Mouse (Mus musculus) layer of hippocampus, adult 2 months (tissue): ENCODE results near the gene Cntrl. TPM values are rescaled to one million over a fixed set of nuclear protein-coding genes. Genes with fewer than 3 reads are reported as not detected.

Experiments
- DNase-seq, 2 experiments: peaks; one replicate each; pipeline ENCODE4 v3.0.0; 2022; ENCODE audit warnings: low spot score in 2 of 2
- H3K27ac ChIP-seq: fragments of 200-600 bp; 2 replicates; pipeline ENCODE4 v1.8.1; 2022
- H3K4me3 ChIP-seq: fragments of 200-600 bp; 2 replicates; pipeline ENCODE4 v1.8.1; 2022; ENCODE audit warnings: mild to moderate bottlenecking
- CTCF ChIP-seq: fragments of 200-600 bp; conservative IDR thresholded peaks from 2 replicates; pipeline ENCODE4 v1.8.1; 2022; ENCODE audit warnings: antibody characterized with exemption, mild to moderate bottlenecking, moderate library complexity
- total RNA-seq, 2 experiments: library from RNA; stranded (reverse); gene quantifications; 2 replicates each; pipeline ENCODE4 v1.2.3; 2021

Cntrl gene
- total RNA-seq, 2 experiments from 2014 or later = 9.2 to 12.9 TPM

DNA sequence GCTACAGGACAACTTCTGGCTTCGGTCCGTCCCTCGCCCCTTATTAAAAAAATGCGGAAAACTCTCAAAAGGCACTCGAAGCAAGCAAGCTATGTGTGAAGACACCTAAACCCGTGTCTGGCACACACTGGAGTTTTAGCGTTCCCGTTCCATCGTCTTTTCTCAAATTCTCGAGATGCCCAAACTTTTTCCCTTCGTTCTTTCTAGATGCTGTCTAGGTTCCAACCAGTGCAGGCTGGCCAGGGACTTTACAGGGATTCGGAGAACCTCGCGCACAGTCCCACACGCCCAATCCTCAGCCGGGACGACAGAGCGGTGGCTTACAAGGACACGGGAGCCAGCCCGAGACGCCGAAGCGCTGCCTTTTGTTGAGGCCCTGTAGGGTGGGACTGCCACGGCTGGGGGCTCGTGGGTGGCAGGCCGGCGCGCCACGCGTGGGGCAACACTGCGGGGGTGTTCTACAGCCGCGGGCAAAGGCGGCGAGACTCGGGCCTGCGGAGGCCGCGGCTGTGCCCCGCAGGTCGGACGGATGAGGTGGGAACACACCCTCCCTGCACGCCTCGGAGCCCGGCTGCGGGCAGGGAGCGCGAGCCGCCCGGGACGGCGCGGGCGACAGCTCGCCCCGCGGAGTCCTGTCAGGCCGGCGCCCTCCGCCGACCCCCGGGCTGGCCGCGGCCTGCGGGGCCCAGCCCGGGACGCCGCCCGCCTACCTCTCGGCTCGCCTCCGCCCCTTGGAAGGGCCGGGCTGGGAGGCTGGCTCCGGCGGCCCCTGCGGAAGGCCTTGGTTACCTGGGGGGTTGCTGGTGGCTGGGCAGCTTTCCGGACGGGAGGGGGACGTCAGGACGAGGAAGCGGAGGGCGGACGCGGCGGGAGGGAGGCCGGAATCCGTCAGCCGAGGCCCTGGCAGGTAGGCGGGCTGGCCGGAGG is 90.9 kb downstream of the Cntrl start:
- DNase-seq = peak; percentile 9 to 29
- peak overlapping the region; percentile 92 for H3K4me3 ChIP-seq
- H3K27ac ChIP-seq = peak overlapping the region; percentile 100
- no peak for TF ChIP-seq CTCF

DNA sequence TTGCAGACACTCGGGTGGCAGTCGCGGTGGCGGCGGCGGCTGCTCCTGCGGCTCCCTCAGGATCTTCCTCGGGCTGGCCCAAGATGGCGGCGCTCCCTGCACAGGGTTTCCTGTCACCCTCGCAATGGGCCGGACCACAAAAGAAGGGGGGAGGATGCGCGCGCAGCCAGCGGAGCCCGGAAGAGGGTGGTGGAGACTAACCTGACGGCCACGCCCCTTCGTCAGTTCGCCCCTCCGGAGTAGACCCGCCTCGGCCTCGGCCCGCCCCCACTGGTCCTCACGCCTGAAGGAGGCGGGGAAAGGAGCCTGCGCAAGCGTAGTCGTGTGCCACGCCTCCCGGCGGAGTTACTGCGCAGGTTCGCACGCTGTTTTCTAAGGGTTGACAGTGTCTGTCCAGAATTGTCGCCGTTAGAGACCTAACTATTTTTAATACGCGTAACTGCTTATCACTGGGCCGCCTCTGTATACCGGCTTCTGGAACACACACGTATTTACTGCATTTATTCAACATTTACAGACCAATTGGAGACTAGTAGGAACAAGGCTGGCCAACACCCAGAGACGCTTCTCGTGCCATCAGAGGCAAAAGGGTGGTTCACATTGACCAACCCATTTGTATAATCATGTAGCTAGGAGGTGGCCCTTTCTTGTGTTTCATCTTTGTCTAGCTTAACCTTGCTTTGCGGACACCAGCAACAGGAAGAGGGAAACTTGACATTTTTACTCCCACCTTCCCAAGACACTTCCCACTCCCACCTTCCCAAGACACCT is 91.8 kb downstream of the Cntrl start, which contains the start of gene Rab14:
Gene Rab14, minus strand, starts transcription at position 223 of the 771 bp plus-strand sequence.
- DNase-seq = peak; percentile 99 to 100
- Histone ChIP-seq H3K4me3 (peak within 1 kb of the TSS; percentile 92), H3K27ac (peak within 1 kb of the TSS; percentile 100)
- TF ChIP-seq CTCF = peak; percentile 31

DNA sequence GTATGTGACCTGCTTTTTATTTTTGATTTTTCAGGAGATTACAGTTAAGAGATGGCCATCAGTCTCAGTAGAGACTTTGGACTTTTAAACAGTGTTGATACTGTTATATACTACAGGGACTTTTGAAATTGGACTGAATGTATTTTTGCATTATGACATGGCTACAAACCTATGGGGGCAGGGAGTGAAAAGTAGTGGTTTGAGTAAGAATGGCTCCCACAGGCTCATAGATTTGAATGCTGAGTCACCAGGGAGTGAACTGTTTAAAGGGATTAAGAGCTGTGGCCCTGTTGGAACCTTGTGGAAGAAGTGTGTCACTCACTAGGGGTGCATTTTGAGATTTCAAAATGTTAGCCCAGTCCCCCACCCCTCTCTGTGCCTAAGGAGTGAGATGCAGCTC is 94.4 kb downstream of the Cntrl start:
- Histone ChIP-seq H3K4me3 (no peak overlapping the region), H3K27ac (no peak overlapping the region)
- no peak for TF ChIP-seq CTCF
- no peak for DNase-seq

DNA sequence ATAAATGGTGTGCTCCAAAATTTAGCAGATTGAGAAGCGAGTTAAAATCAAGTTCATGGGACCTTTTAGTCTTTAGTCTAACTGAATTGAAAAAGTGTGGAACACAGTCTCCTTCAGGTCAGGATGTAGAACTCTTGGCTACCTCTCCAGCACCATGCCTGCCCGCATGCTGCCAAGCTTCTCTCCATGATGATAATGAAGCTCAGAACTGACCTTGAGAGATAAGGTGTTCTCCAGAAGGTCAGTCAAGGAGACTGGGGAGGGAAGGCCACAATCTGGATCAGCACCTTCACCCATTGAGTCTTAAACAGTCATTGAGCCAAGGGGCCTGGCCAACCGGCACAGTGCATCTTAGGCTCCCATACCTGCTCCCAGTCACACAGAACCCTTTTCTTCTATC is 97.5 kb downstream of the Cntrl start:
- Histone ChIP-seq H3K27ac (no peak overlapping the region), H3K4me3 (no peak overlapping the region)
- no peak for TF ChIP-seq CTCF
- no peak for DNase-seq

DNA sequence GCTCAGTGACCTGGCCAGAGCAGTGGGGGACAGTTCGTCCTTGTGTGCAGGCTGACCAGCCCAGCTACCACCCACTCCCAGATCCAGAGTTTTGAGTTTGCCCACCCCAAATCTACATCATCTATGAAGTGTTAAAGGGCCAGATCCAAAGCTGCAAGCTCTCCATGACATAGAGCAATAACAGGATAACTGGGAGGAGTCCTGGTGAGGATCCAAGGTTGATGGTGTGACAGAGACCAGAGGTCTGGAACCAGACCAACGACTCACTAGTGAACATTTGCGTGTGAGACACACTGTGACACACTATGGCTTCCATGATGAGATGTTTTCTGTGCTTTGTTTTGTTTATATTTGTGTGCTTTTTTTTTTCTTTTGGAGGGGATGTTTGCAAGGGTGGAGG is 98.8 kb downstream of the Cntrl start:
- no peak for DNase-seq
- Histone ChIP-seq H3K27ac (no peak overlapping the region), H3K4me3 (no peak overlapping the region)
- no peak for TF ChIP-seq CTCF

DNA sequence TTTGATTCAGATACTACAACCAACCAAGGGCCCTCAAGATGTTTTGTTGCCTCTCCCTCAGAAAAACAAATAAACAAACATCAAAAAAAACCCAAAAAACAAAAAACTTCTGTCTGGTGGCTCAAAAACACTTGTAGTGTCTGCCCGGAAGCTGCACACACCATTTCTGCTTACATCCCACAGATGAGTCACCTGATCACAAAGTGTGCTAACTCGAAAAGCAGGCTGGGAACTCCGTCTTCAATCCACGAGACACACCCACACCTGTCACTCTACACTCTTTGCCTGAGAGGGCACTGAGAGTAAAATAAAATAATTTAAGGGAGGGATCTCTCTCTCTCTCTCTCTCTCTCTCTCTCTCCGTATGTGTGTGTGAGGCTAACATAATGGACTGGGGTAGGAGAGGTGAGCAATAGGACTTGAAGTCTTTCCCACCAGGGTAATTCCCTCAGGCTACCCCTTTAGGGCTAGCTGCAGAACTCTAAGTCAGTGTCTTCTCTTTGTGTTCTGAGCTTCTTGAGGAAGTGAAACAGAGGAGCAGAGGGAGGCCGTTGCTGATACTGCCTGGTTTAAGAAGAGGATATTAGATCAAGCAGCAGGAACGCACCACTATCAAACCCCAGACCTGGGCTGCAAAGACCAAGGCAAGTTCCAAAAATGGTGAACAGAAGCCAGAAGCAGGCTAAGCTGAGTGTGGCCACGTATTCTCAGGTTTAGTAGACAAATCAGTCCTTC is 99.8 kb downstream of the Cntrl start:
- TF ChIP-seq CTCF = no peak

DNA sequence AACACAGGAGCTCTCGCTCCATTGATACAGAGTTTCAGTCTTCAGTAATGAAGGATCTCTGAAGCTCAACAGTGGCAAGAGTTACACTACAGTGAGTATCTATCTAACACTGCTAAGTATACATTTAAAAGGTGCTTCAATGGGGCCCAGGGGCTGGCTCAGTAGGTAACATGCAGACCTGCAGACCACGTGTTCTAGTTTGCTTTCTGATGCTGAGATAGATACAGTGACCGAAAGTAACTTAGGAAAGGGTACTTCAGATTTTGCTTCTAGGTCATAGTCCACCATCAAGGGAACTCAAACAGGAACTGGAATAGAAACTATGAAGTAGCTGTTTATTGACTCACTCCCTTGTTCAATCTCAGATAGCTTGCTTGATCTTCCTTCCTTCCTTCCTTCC is 102.4 kb downstream of the Cntrl start:
- no peak for DNase-seq
- H3K4me3 ChIP-seq = no peak overlapping the region
- TF ChIP-seq CTCF = no peak
- H3K27ac ChIP-seq = no peak overlapping the region

More for the DNA sequence above, 99.8 kb downstream of the Cntrl start:
- no peak for DNase-seq
- H3K27ac ChIP-seq = no peak overlapping the region
- H3K4me3 ChIP-seq = no peak overlapping the region

DNA sequence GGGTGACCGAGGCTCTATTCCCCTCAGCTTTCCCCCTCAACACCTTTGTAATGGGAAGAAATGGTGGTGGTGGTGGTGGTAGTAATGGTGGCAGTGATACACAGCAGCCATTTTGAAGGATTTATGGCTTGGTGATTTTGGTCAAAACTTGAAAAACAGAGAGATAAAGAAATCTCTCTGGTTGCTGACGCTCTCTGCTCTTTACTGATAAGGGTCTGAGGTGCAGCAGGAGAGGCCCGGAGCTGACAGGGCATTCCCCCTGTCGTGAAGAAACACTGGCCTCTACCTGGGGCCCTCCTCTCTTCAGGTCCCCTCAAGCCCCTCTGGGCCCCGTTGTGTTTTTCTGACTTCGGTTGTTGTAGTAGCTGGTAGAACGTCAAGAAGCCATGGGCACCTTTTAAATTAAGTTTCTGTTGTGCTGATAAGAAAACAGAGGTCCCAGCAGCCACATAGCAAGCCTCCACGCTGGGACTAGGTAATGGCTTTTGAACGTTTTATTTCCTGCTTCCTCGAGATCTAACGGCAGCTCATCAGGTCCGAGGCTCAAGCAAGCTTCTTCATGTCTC is 104.1 kb downstream of the Cntrl start:
- TF ChIP-seq CTCF = no peak
- no peak overlapping the region for H3K4me3 ChIP-seq
- no peak for DNase-seq
- H3K27ac ChIP-seq = no peak overlapping the region

DNA sequence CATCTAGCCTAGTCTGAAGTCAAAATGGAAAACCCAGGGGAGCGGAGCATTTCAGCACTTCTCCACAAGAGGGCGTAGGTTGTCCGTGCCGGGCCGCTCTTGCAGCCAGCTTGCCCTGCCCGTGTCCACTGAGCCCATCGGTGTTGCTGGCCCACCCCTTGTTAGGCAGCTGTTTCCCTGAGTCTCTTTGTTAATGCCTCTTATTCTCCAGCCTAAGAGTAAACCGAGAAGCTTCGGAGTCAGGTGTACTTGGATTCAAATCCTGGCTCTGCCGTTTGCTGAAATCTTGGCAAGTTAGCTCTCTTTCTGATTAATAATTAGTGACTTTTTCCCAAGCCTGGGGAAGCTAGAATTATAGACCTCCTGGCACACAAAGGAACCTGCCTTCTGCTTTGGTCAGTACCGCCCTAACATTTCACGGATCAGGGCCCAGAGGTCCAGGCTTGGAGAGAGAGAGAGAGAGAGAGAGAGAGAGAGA is 105.6 kb downstream of the Cntrl start:
- peak; percentile 99 for TF ChIP-seq CTCF
- H3K4me3 ChIP-seq = peak overlapping the region; percentile 42
- peak overlapping the region; percentile 81 for H3K27ac ChIP-seq
- DNase-seq = peak; percentile 83 to 92

DNA sequence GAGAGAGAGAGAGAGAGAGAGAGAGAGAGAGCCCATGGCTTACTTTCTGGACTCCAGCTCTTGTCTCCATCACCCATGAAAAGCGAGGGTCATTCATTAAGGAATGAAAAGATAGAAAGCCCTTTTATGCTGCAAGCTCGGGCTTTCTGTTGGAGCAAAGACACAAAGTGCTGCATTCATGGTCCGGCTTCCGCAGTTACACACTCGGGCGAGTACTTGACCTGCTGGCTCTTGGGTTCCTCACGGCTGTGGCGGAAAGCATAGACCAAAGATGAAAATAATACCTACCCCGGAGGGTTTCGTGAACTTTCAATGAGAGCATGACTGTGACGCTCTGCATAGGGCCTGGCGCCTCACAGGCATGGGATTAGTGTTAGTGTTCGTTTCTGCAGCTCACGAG is 106.1 kb downstream of the Cntrl start:
- Histone ChIP-seq H3K4me3 (no peak overlapping the region), H3K27ac (peak overlapping the region; percentile 81)
- DNase-seq = peak in 1 of 2 experiments; percentile 16
- no peak for TF ChIP-seq CTCF

DNA sequence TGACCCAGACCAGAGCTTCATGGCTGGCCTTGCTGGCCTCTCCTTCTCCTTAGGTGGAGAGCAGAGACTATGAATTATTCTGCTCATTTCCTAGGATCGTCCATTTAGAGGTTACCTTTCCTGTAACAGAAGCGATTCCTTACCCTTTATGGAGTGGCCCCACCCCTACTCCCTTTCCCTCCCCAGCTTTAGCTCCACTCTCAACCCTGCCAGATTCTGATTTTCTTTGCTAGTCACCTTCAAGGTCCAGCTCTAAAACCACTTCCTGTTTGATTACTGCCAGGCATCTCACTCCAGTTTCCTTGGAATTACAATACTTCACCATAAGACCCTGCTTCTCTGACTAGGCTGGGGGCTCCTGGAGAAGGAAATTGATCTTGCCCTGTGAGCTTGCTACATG is 107.4 kb downstream of the Cntrl start:
- no peak for TF ChIP-seq CTCF
- Histone ChIP-seq H3K4me3 (no peak overlapping the region), H3K27ac (no peak overlapping the region)
- DNase-seq = no peak

DNA sequence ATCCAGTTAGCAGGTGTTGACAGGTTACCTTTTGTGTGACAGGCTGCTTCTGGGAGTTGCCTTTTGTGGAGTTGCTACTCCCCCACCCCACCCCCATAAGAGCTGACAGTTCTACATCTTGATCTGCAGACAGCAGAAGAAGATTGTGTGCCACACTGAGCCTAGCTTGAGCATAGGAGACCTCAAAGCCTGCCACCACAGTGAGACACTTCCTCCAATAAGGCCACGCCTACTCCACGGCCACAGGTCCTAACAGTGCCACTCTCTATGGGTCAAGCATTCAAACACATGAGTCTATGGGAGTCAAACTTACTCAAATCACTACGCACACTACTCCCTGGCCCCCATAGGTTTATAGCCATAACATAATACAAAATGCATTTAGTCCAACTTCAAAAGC is 109.4 kb downstream of the Cntrl start:
- no peak for TF ChIP-seq CTCF
- DNase-seq = no peak
- no peak overlapping the region for H3K27ac ChIP-seq
- H3K4me3 ChIP-seq = no peak overlapping the region
